Mouse (Mus musculus): ENCODE measurements around the gene Nedd4.
"Not testable (repeated sequence)": the region's sequence is repeated elsewhere in the genome, so short reads cannot be mapped to it uniquely, and the experiment has no call there.

The Nedd4 gene

GRCm38 (mm10) chr9:72653533-72653932 is 8.6 kb upstream of the Nedd4 start:
- peak; percentile 50 for DNase-seq

- peak; percentile 75 for DNase-seq
Measured at GRCm38 (mm10) chr9:72654593-72655242, 7.4 kb upstream of the Nedd4 start.

- no peak for DNase-seq
Measured at GRCm38 (mm10) chr9:72655602-72656001, 6.5 kb upstream of the Nedd4 start.

- DNase-seq, result no peak
Measured at GRCm38 (mm10) chr9:72656491-72656890, 5.7 kb upstream of the Nedd4 start.

GRCm38 (mm10) chr9:72656940-72657339 is 5.2 kb upstream of the Nedd4 start:
- DNase-seq, result no peak

- no peak for DNase-seq
Measured at GRCm38 (mm10) chr9:72657694-72658093, 4.5 kb upstream of the Nedd4 start.

GRCm38 (mm10) chr9:72660139-72660538 is 2.0 kb upstream of the Nedd4 start:
- DNase-seq, result no peak

GRCm38 (mm10) chr9:72660911-72661310 is 1.2 kb upstream of the Nedd4 start:
- DNase-seq, result no peak

GRCm38 (mm10) chr9:72661561-72661894 is 618 bp upstream of the Nedd4 start:
- no peak for DNase-seq

- DNase-seq, result peak; percentile 93
Measured at GRCm38 (mm10) chr9:72662691-72663533, 766 bp downstream of the Nedd4 start.

- DNase-seq, result no peak
Measured at GRCm38 (mm10) chr9:72663534-72663918, 1.4 kb downstream of the Nedd4 start.

- DNase-seq, result no peak
Measured at GRCm38 (mm10) chr9:72664409-72665351, 2.5 kb downstream of the Nedd4 start.

GRCm38 (mm10) chr9:72665517-72665916 is 3.4 kb downstream of the Nedd4 start:
- DNase-seq, result peak; percentile 47

GRCm38 (mm10) chr9:72666352-72667021 is 4.3 kb downstream of the Nedd4 start:
- DNase-seq, result not testable (repeated sequence)

- no peak for DNase-seq
Measured at GRCm38 (mm10) chr9:72667126-72667525, 5.0 kb downstream of the Nedd4 start.

- no peak for DNase-seq
Measured at GRCm38 (mm10) chr9:72669383-72669782, 7.2 kb downstream of the Nedd4 start.

GRCm38 (mm10) chr9:72672361-72672760 is 10.2 kb downstream of the Nedd4 start:
- peak; percentile 80 for DNase-seq

GRCm38 (mm10) chr9:72674957-72675744 is 13.0 kb downstream of the Nedd4 start:
- no peak for DNase-seq

- no peak for DNase-seq
Measured at GRCm38 (mm10) chr9:72675745-72676200, 13.6 kb downstream of the Nedd4 start.

GRCm38 (mm10) chr9:72677659-72678058 is 15.5 kb downstream of the Nedd4 start:
- DNase-seq, result no peak

- no peak for DNase-seq
Measured at GRCm38 (mm10) chr9:72678771-72679170, 16.6 kb downstream of the Nedd4 start.

Data from embryo, embryonic 11 days (tissue).